Mouse (Mus musculus) embryonic fibroblast, embryonic 13.5 days (primary cell): ENCODE measurements at regions not wholly inside any gene's neighbourhood (a gene's known extent, or its start where the extent isn't known, plus 50 kb on each side); places are given as distances from the start of the nearest gene placed in this dataset.

Experiments
- CTCF ChIP-seq: IDR thresholded peaks from 2 replicates; pipeline ENCODE4 v1.5.1; 2011; ENCODE audit warnings: mild to moderate bottlenecking, control low read depth, low read length, moderate library complexity, borderline replicate concordance; ENCODE audit not compliant: insufficient read depth
- POLR2A ChIP-seq: IDR thresholded peaks from 2 replicates; pipeline ENCODE4 v1.6.1; 2011; ENCODE audit warnings: low read depth, mild to moderate bottlenecking, control low read depth, low read length, moderate library complexity

- TF ChIP-seq CTCF (no peak), POLR2A (no peak)
Observed at GRCm38 (mm10) chr11:114391553-114391952, 276.8 kb upstream of the Rpl38 start.
